Mouse (Mus musculus) ovary, adult 2 months (tissue): ENCODE measurements around the gene Amt. TPM values are rescaled to one million over a fixed set of nuclear protein-coding genes. Genes with fewer than 3 reads are reported as not detected.

Source experiments
- polyA plus RNA-seq: library from polyadenylated mRNA; depleted of rRNA; stranded (reverse); fragments of >200 nt; gene quantifications from 2 replicates; pipeline ENCODE4 v1.2.3, GENCODE M21; 2012; rRNA removed

Amt gene
- polyA plus RNA-seq: 7.6 and 12.8 TPM in 2 replicates

DNA sequence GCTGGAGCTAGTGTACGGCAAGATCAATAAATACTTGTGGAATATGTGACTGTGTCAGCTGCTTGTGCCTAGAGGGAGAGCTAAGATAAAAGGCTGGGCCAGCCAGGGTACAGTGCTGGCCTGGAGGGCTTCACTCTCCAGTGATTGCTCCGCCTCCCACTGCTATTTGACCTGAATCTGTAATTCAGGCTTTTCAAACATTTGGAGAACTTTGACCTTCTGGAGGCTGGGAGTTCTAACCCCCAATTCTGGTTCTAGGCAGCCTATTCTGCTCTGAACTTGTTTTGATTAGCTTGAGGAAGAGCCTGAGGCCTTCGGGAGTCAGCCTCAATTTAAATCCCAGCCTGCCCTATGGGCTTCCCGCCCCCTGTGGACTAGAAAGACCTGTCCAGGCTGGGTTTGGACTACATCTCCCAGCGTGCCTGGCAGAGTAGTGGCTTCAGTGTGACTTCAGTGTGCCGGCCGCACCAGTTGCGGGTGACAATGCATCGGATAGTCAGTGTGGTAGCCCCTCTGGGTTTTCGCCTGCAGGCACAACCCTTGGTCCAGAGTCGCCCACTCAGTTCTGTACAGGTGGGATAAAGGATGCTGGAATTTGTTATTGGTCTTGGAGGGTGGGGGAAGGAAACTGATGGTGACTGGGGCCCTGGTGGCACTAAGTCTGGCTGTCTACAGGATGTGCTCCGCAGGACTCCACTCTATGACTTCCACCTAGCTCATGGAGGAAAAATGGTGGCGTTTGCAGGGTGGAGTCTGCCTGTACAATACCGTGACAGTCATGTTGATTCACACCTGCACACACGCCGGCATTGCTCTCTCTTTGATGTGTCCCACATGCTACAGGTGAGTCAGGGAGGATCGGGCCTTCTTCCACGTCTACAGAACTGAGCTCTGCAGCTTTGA, at the start of gene Amt:
Gene Amt, plus strand, starts transcription at position 401 of the 903 bp plus-strand sequence.

DNA sequence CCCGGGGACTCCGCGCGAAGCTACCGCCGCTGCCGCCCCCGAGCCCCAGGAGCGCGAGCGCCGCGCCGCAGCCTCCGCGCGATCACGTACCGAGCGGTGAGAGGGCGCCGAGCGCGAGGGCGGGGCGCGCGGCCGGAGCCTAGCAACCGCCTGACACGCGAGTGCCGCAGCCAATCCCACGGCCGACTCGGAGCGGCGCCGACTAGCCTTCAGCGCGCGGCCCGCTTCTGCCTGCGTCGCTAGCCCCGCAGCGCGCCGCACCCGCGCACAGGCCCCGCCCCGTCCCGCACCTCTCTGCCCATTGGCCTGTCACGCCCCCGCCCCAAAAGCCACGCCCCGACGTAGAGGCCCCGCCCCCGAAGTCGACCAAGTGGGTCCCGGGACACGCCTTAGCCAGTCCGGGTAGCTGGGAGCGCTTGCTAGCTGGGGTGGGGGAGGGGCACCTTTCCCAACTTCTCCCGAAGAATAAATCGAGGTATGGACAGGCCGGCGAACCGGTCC, 32.9 kb upstream of the Amt start, which contains the start of gene Dag1:
Gene Dag1, minus strand, starts transcription at position 269 of the 501 bp plus-strand sequence.

DNA sequence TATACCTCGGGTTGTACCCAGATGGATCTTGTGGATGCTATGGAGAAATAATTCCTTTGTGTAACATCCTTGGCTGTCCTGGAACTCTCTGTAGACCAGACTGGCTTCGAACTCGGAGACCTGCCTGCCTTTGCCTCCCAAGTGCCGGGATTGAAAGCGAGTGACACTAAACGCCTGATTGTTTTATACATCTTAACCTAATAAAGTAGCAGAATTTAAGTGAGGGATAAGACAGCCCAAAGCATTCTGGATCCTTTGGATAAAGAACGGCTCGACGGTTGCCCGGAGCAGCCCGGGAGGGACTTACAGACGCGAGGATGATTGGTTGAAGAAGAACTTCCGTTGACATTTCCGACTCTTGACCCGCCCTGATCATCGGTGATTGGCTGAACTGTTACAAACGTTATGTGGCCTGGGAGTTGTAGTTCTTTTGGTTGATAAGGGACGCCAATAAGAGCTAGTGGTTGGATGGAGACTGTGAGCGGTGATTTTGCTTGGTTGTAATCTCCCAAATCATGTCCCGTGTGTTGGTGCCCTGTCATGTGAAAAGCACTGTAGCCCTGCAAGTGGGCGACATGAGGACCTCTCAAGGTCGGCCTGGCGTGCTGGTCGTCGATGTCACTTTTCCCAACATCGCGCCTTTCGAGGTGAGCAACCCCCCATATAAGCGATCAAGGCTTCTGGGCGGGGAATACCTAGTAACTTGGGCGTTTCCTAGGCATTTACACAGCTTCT, 6.5 kb upstream of the Amt start, which contains the start of gene Nicn1:
Gene Nicn1, plus strand, starts transcription at position 414 of the 735 bp plus-strand sequence.

DNA sequence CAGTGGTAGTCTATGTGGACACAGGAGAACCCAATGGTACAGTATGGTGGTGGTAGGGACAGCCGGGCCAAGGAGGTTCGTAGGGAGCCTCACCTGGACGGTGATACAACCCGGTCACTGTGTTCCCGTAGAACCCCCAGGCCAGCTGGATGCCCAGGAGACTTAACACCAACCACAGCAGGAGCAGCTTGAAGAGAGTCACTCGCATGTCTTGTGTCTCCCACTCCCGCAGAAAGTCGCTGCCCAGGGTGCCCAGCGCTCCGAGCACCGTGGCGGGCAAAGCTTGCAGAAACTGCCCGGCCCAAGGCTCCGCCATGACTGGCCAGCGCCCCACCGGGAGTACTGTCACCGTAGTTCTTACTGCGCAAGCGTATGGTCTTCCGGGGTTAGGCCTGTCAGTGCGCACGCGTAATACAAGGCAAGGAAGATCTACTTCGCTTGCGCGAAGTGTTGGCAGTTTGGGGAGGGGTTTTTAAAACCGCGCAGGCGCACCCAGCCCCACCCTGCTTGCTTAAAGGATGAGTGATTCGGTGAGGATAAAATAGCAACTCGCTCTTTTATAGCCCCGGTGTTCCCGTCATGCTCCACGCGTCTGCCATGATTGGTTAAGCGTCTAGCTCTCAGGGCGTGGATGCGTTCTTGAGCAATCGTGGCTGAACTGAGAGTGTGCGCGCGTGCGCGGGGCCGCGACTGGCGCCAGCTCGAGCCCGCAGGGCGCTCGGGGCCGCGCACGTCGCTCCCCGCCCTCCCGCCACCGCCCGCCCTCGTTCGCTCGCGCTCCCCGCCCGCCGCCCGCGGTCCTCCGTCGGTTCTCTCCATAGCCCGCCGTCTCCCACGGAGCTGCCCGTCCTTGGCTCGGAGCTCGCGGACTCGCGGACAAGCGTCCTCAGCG, 9.2 kb downstream of the Amt start, which contains the start of the genes Rhoa and Tcta:
Gene Rhoa, plus strand, starts transcription at position 501 of the 892 bp plus-strand sequence.
Gene Tcta, minus strand, starts transcription at position 532 of the 892 bp plus-strand sequence.

DNA sequence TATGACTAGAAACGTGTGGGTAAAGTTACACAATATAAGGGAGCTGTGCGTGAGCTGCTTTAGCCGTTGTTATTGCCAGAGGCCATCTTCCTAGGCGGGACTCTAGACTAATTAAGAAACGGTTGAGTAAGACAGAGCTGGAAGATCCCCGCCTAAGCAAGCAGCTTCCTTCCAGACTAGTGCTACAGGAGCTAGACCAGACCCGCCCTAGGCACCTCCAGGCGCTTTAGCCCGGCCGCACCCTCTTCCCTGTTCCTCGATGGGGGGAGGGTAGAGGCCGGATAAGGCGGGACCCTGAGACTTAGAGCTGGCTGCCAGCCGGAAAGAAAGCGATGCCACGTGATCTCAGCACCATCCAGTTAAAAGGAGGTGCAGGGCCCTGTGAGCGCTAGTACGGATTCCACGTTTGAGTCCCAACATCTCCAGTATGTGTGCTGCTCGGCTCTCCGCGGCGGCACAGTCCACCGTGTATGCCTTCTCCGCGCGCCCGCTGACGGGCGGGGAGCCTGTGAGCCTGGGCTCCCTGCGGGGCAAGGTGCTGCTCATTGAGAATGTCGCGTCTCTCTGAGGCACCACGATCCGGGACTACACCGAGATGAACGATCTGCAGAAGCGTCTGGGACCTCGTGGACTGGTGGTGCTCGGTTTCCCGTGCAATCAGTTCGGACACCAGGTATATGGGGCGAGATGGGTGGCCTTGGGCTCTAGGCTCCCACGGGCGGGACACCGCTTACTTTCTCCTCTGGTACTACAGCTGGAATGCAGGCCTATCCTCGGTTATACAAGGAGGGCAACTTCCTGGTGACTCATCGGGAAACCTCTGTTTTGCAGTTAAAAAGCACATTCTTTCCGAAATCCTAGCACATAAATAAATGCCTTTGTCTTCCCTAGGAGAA, 42.5 kb downstream of the Amt start, which contains the start of gene Gpx1:
Gene Gpx1, plus strand, starts transcription at position 18 of the 896 bp plus-strand sequence.

DNA sequence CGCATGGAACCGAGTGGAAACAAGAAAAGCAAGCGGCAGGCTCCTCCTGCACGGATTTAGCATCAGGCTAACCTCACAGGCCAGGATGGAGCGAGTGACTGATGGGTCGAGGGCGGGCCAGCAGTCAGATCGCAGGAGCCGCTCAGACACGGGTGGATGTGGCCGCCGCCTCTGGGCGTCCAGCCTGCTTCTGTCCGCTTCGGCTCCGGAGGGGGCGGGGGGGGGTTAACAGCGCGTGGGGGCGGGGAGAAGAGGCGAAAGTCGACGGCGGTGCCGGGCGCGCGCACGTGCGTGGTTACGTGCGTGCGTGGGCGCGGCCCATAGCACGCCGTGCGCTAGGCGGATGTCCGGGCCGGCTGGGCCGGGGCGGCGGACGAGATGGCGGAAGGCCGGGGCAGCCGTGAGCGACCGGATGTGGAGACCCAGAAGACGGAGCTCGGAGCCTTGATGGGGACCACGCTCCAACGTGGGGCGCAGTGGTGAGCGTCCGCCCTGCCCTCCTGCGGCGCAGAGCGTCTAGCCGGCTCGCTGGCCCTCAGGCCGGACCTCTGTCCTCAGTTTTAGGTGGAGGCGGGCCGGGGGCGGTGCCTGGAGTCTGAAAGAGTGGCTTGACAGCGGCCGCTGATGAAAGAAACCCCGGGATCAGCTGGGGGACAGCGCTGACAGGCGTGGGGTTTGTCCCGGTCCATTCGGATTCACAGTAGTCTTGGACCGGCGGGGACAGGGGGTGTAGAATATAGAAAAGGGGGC, 51.1 kb downstream of the Amt start, which contains the start of gene Usp4:
Gene Usp4, plus strand, starts transcription at position 314 of the 750 bp plus-strand sequence.

Other genes starting within 250 kb of the Amt start
- 21.7 and 28.2 TPM in 2 replicates for gene Gmppb, start 247.6 kb upstream of the Amt start, polyA plus RNA-seq
- 6.8 and 8.7 TPM in 2 replicates for gene Amigo3, start 243.7 kb upstream of the Amt start, polyA plus RNA-seq
- 0.25 and 0.45 TPM in 2 replicates for gene Mst1, start 216.4 kb upstream of the Amt start, polyA plus RNA-seq
- 113 and 122 TPM in 2 replicates for gene Rnf123, start 213.5 kb upstream of the Amt start, polyA plus RNA-seq
- 90.7 and 116 TPM in 2 replicates for gene Apeh, start 202.2 kb upstream of the Amt start, polyA plus RNA-seq
- gene Bsn, start 106.5 kb upstream of the Amt start, polyA plus RNA-seq: 1.9 and 2.0 TPM in 2 replicates
- 101 and 122 TPM in 2 replicates for gene Dag1, start 32.9 kb upstream of the Amt start, polyA plus RNA-seq
- gene Nicn1, start 6.4 kb upstream of the Amt start, polyA plus RNA-seq: 19.4 and 25.5 TPM in 2 replicates
- 86.5 and 130 TPM in 2 replicates for gene Rhoa, start 9.3 kb downstream of the Amt start, polyA plus RNA-seq
- gene Tcta, start 9.3 kb downstream of the Amt start, polyA plus RNA-seq: 37.2 and 41.9 TPM in 2 replicates
- gene Gpx1, start 42.0 kb downstream of the Amt start, polyA plus RNA-seq: 1,075 and 1,331 TPM in 2 replicates
- 57.3 and 69.2 TPM in 2 replicates for gene Usp4, start 51.0 kb downstream of the Amt start, polyA plus RNA-seq
- gene 1700102P08Rik, start 96.0 kb downstream of the Amt start, polyA plus RNA-seq: 0.59 and 0.73 TPM in 2 replicates
- gene Ccdc36, start 131.6 kb downstream of the Amt start, polyA plus RNA-seq: 0.05 and 0.08 TPM in 2 replicates
- gene BC048562, start 139.6 kb downstream of the Amt start, polyA plus RNA-seq: not detected in 2 replicates
- 33.6 and 34.2 TPM in 2 replicates for gene Ccdc71, start 163.7 kb downstream of the Amt start, polyA plus RNA-seq
- 92.6 and 96.4 TPM in 2 replicates for gene Klhdc8b, start 164.7 kb downstream of the Amt start, polyA plus RNA-seq
- gene Lamb2, start 182.9 kb downstream of the Amt start, polyA plus RNA-seq: 288 and 298 TPM in 2 replicates
- 218 and 280 TPM in 2 replicates for gene Usp19, start 193.7 kb downstream of the Amt start, polyA plus RNA-seq
- 293 and 360 TPM in 2 replicates for gene Qars, start 210.9 kb downstream of the Amt start, polyA plus RNA-seq
- gene Qrich1, start 220.0 kb downstream of the Amt start, polyA plus RNA-seq: 143 and 200 TPM in 2 replicates